Mouse (Mus musculus) stomach, postnatal 0 days (tissue): ENCODE data around the gene Pkd1. TPM values are rescaled to one million over a fixed set of nuclear protein-coding genes. Genes with fewer than 3 reads are reported as not detected.

Source experiments
- ATAC-seq: fragments of 200-750 bp; cut with Nextera tagmentation; 2 replicates; pipeline ENCODE4 v1.8.0; 2017; ENCODE audit not compliant: low FRiP score, low TSS enrichment
- DNase-seq: peaks from one replicate; pipeline ENCODE4 v3.0.0-alpha.2; 2016; ENCODE audit warnings: low spot score
- H3K27ac ChIP-seq: fragments of 300-500 bp; sonication (generic); replicated peaks from 2 replicates; pipeline ENCODE4 v1.5.1; 2014; ENCODE audit warnings: mild to moderate bottlenecking, control low read depth
- H3K27me3 ChIP-seq: fragments of 300-500 bp; sonication (generic); 2 replicates; pipeline ENCODE4 v1.6.1; 2014; ENCODE audit warnings: low read length; ENCODE audit not compliant: control insufficient read depth, insufficient read depth
- H3K36me3 ChIP-seq: fragments of 300-500 bp; sonication (generic); 2 replicates; pipeline ENCODE4 v1.6.1; 2014; ENCODE audit warnings: low read length, mixed read lengths; ENCODE audit not compliant: control insufficient read depth, insufficient read depth
- H3K4me1 ChIP-seq: fragments of 300-500 bp; sonication (generic); replicated peaks from 2 replicates; pipeline ENCODE4 v1.6.1; 2014; ENCODE audit warnings: antibody characterized with exemption; ENCODE audit not compliant: control insufficient read depth, insufficient read depth
- H3K4me2 ChIP-seq: fragments of 300-500 bp; sonication (generic); replicated peaks from 2 replicates; pipeline ENCODE4 v1.6.1; 2014; ENCODE audit warnings: low read depth, mild to moderate bottlenecking, control low read depth, moderate library complexity
- H3K4me3 ChIP-seq: fragments of 300-500 bp; sonication (generic); 2 replicates; pipeline ENCODE4 v1.5.1; 2014; ENCODE audit warnings: low read depth, low read length, control low read depth
- H3K9ac ChIP-seq: fragments of 300-500 bp; sonication (generic); 2 replicates; pipeline ENCODE4 v1.6.1; 2014; ENCODE audit warnings: mild to moderate bottlenecking, low read length, control low read depth, mixed read lengths
- H3K9me3 ChIP-seq: fragments of 300-500 bp; sonication (generic); 2 replicates; pipeline ENCODE4 v1.6.1; 2016; ENCODE audit warnings: low read length; ENCODE audit not compliant: control insufficient read depth
- CTCF ChIP-seq: IDR thresholded peaks from 2 replicates; pipeline ENCODE4 v1.5.1; 2016; ENCODE audit warnings: antibody characterized with exemption, low read depth, mild to moderate bottlenecking, moderate library complexity
- EP300 ChIP-seq: optimal IDR thresholded peaks from 2 replicates; pipeline ENCODE3; 2016; ENCODE audit warnings: antibody characterized with exemption
- WGBS: fragments of 180-500 bp; shearing (Covaris S2); extraction: QIAGEN DNeasy Blood & Tissue Kit; methylation state at CpG from one replicate; pipeline ENCODE4 v1.1.7; 2014; 5-methylcytosine and 5-hydroxymethylcytosine counted together
- polyA plus RNA-seq: library from polyadenylated mRNA; unstranded; fragments of >200 nt; fragmentation: Nextera tagmentation; extraction: Ambion mirVana; gene quantifications from 2 replicates; pipeline ENCODE4 v1.2.1, GENCODE M21; 2015

Pkd1 gene
- polyA plus RNA-seq, 1 experiment from 2014 or later, result 12.3 TPM

DNA sequence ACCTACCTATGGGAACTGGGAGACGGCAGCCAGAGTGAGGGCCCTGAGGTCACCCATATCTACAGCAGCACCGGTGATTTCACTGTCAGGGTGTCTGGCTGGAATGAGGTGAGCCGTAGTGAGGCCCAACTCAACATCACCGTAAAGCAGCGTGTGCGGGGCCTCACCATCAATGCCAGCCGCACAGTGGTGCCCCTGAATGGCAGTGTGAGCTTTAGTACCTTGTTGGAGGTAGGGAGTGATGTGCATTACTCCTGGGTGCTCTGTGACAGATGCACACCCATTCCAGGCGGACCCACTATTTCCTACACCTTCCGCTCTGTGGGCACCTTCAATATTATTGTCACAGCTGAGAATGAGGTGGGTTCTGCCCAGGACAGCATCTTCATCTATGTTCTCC, 24.2 kb downstream of the Pkd1 start:
- no peak for ATAC-seq
- H3K4me2 ChIP-seq, result no peak overlapping the region

DNA sequence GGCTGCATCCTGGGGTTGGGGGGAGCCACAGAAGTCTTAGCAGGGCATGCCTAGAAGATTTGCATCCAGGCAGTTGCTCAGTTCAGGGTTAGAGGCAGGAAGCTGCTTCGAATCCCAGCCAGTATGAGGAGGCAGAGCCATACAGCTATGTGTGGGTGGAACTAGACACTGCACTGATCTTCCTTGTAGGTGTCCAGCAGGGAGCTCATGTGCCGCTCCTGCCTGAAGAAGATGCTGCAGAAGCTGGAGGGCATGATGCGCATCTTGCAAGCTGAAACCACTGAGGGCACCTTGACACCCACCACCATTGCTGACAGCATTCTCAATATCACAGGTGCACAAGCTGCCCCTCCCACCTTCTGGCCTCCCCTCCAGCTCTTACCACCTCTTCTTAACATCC, 29.9 kb downstream of the Pkd1 start:
- H3K36me3 ChIP-seq, result peaks cover 53% of the 10 kb centered on the region
- ATAC-seq, result no peak

More for the DNA sequence above, 24.2 kb downstream of the Pkd1 start:
- H3K4me1 ChIP-seq, result no peaks in the 10 kb centered on the region
- H3K27ac ChIP-seq, result no peak overlapping the region
- WGBS, result 95% methylated on average over 9 of the region's 9 CpGs
- H3K4me3 ChIP-seq, result no peak overlapping the region
- H3K27me3 ChIP-seq, result no peaks in the 10 kb centered on the region
- H3K36me3 ChIP-seq, result peaks cover 36% of the 10 kb centered on the region
- no peak for TF ChIP-seq EP300
- TF ChIP-seq CTCF, result no peak
- DNase-seq, result no peak
- no peak overlapping the region for H3K9ac ChIP-seq
- H3K9me3 ChIP-seq, result no peaks in the 10 kb centered on the region

DNA sequence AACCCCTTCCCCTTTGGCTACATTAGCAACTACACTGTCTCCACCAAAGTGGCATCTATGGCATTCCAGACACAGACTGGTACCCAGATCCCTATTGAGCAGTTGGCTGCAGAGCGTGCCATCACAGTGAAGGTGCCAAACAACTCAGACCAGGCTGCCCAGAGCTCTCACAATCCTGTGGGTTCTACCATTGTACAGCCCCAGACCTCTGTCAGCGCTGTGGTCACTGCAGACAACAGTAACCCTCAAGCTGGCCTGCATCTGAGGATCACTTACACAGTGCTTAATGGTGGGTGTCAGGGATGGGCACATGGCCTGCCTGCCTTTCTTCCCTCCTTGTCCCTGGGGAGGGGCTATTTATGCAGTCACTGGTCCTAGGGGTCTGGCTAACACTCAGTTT, 30.7 kb downstream of the Pkd1 start:
- TF ChIP-seq CTCF (no peak), EP300 (no peak)
- Histone ChIP-seq H3K9ac (no peak overlapping the region), H3K36me3 (peaks cover 50% of the 10 kb centered on the region), H3K27me3 (no peaks in the 10 kb centered on the region), H3K9me3 (no peaks in the 10 kb centered on the region), H3K27ac (no peak overlapping the region), H3K4me3 (no peak overlapping the region), H3K4me2 (no peak overlapping the region), H3K4me1 (no peaks in the 10 kb centered on the region)
- 98% methylated on average over 2 of the region's 2 CpGs for WGBS
- DNase-seq (no peak), ATAC-seq (no peak)

More for the DNA sequence above, 29.9 kb downstream of the Pkd1 start:
- WGBS, result 100% methylated on average over 3 of the region's 3 CpGs
- Histone ChIP-seq H3K4me1 (no peaks in the 10 kb centered on the region), H3K27me3 (no peaks in the 10 kb centered on the region), H3K27ac (no peak overlapping the region), H3K4me2 (no peak overlapping the region), H3K9ac (no peak overlapping the region), H3K4me3 (no peak overlapping the region), H3K9me3 (no peaks in the 10 kb centered on the region)
- no peak for TF ChIP-seq CTCF
- no peak for TF ChIP-seq EP300
- no peak for DNase-seq

DNA sequence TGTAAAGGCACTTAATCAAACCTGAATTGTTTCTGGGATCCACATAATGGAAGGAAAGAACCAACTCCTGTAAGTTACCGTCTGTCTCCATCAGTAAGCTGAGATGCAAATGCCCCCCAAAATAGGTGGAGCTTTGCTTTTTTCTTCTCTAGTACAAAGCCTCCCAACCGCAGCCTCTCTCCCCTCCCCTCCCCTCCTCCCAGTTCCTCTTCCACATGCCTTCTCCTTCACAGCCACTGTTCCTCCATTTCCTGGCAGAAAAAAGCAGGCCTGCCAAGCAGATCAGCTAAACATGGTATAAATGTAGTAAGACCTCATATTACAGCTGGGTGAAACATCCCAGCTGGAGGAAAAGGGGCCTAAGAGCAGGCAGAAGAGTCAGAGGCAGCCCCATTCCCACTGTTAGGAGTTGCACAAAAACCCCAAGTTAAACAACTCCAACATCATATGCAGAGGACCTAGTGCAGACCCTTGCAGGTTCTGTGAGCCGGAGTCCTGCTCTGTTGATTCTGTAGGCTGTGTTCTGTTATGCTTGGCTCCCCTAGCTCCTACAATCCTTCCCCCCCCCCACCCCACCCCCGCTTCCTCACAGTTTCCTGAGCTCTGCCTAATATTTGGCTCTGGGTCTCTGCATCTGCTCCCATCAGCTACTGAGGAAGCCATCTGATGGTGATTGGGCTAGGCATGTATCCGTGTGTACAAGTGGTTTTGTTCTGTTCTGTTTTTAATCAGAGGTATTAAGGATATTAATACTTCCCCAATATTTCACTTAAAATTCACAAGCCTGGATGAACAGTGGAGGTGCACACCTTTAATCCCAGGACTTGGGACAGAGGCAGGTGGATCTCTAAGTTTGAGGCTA, 34.2 kb downstream of the Pkd1 start:
- Histone ChIP-seq H3K9ac (no peak overlapping the region), H3K27ac (no peak overlapping the region), H3K4me2 (no peak overlapping the region), H3K27me3 (no peaks in the 10 kb centered on the region), H3K4me1 (no peaks in the 10 kb centered on the region), H3K36me3 (peaks cover 56% of the 10 kb centered on the region), H3K9me3 (no peaks in the 10 kb centered on the region), H3K4me3 (no peak overlapping the region)
- 58% methylated on average over 5 of the region's 5 CpGs for WGBS
- no peak for ATAC-seq
- TF ChIP-seq CTCF, result no peak
- TF ChIP-seq EP300, result no peak
- DNase-seq, result no peak

DNA sequence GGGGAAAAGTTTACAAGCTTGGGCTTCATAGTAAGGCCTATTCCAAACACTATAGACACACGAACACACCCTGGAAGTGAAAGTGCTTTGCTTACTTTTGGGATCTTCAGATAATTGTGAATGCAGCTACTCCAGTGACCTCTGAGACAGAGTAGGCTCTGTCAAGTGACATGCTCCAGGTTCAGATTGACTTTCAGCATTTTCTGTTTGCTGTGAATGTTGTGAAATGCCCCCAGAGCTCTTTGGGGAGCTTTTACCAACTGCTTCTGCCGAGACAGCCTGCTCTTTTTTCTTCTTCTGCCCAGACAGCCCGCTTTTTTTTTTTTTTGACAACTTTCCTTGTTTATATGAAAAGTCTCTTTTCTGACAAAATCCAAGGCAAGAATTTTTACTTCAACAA, 34.9 kb downstream of the Pkd1 start:
- no peak overlapping the region for H3K9ac ChIP-seq
- no peak for ATAC-seq
- H3K9me3 ChIP-seq, result no peaks in the 10 kb centered on the region
- DNase-seq, result no peak
- H3K4me1 ChIP-seq, result no peaks in the 10 kb centered on the region
- no peaks in the 10 kb centered on the region for H3K27me3 ChIP-seq
- TF ChIP-seq EP300, result no peak
- TF ChIP-seq CTCF, result no peak
- H3K36me3 ChIP-seq, result peaks cover 55% of the 10 kb centered on the region
- H3K27ac ChIP-seq, result no peak overlapping the region
- H3K4me3 ChIP-seq, result no peak overlapping the region
- H3K4me2 ChIP-seq, result no peak overlapping the region
- WGBS, result 52% methylated on average over 3 of the region's 3 CpGs

DNA sequence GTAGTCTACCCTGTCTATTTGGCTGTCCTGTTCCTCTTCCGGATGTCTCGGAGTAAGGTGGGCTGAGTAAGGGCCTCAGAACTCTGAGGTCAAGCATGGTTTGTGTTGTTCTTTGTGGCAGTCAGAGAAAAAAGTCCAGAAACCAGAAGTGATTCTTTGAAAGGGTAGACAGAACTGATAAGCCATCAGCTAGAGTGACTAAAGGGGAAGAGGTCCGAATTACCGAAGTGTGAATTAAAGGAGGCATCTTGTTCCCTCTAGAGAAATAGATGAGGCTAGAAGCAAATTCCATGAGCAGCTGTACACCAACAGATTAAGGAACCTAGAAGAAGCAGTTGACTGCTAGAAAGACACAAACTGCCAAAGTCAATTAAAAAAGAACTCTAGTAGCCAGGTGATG, 36.9 kb downstream of the Pkd1 start:
- Histone ChIP-seq H3K27me3 (no peaks in the 10 kb centered on the region), H3K9ac (no peak overlapping the region), H3K4me2 (no peak overlapping the region), H3K9me3 (no peaks in the 10 kb centered on the region), H3K36me3 (peaks cover 45% of the 10 kb centered on the region), H3K4me3 (no peak overlapping the region), H3K27ac (no peak overlapping the region), H3K4me1 (no peaks in the 10 kb centered on the region)
- no peak for DNase-seq
- TF ChIP-seq CTCF (no peak), EP300 (no peak)
- no peak for ATAC-seq
- WGBS, result 86% methylated on average over 4 of the region's 4 CpGs
